Mouse (Mus musculus) liver, adult 2 months (tissue): ENCODE measurements around the gene Fbxl13. TPM values are rescaled to one million over a fixed set of nuclear protein-coding genes. Genes with fewer than 3 reads are reported as not detected.

Experiments
- DNase-seq: peaks from one replicate; pipeline ENCODE4 v3.0.0-alpha.2; 2011; ENCODE audit warnings: low read depth, low spot score; ENCODE audit errors: extremely low read depth
- H3K27ac ChIP-seq: fragments of 200-500 bp; replicated peaks from 2 replicates; pipeline ENCODE4 v1.5.1; 2012; ENCODE audit warnings: low read depth, mild to moderate bottlenecking, control low read depth, inconsistent platforms, low read length; ENCODE audit not compliant: insufficient read depth
- H3K27me3 ChIP-seq: fragments of 200-500 bp; 2 replicates; pipeline ENCODE4 v1.6.1; 2012; ENCODE audit warnings: mild to moderate bottlenecking, moderate library complexity, low read length, inconsistent platforms; ENCODE audit not compliant: control insufficient read depth, insufficient read depth
- H3K36me3 ChIP-seq: fragments of 200-500 bp; 2 replicates; pipeline ENCODE4 v1.6.1; 2012; ENCODE audit warnings: low read length, inconsistent platforms; ENCODE audit not compliant: control insufficient read depth, insufficient read depth
- H3K4me1 ChIP-seq: fragments of 200-500 bp; 2 replicates; pipeline ENCODE4 v1.6.1; 2011; ENCODE audit warnings: low read length; ENCODE audit not compliant: control insufficient read depth, insufficient read depth
- H3K4me3 ChIP-seq: fragments of 200-500 bp; 2 replicates; pipeline ENCODE4 v1.5.1; 2011; ENCODE audit warnings: low read depth, mild to moderate bottlenecking, control low read depth, low read length, moderate library complexity; ENCODE audit not compliant: insufficient read depth
- H3K79me2 ChIP-seq: fragments of 200-500 bp; 2 replicates; pipeline ENCODE4 v1.6.1; 2012; ENCODE audit warnings: inconsistent platforms, mild to moderate bottlenecking, low read length, moderate library complexity; ENCODE audit not compliant: control insufficient read depth, insufficient read depth
- H3K9ac ChIP-seq: fragments of 200-500 bp; 2 replicates; pipeline ENCODE4 v1.6.1; 2012; ENCODE audit warnings: low read depth, mild to moderate bottlenecking, control low read depth, inconsistent platforms, low read length
- CTCF ChIP-seq: fragments of 200-500 bp; IDR thresholded peaks from 2 replicates; pipeline ENCODE4 v1.5.1; 2011; ENCODE audit warnings: low read depth, low read length, control low read depth
- POLR2A ChIP-seq: fragments of 200-500 bp; IDR thresholded peaks from 2 replicates; pipeline ENCODE4 v1.6.1; 2011; ENCODE audit warnings: low read length, control low read depth; ENCODE audit not compliant: insufficient read depth; ENCODE audit errors: extremely low read depth
- WGBS: fragments of 180-500 bp; shearing (Covaris S2); methylation state at CpG from one replicate; pipeline ENCODE4 v1.1.7; 2018; 5-methylcytosine and 5-hydroxymethylcytosine counted together
- polyA plus RNA-seq: library from polyadenylated mRNA; depleted of rRNA; stranded (reverse); fragments of >200 nt; gene quantifications from 2 replicates; pipeline ENCODE4 v1.2.3, GENCODE M21; 2012
- total RNA-seq: library from RNA; depleted of rRNA; stranded (reverse); fragments of >200 nt; gene quantifications from 2 replicates; pipeline ENCODE4 v1.2.3, GENCODE M21; 2014

Gene Fbxl13
- total and polyA plus RNA-seq, 2 experiments: under 0.01 TPM; not detected in 1

GRCm38 (mm10) chr5:21683811-21684210 lies 38.4 kb upstream of the Fbxl13 start:
- H3K9ac ChIP-seq: no peak overlapping the region
- H3K79me2 ChIP-seq: no peaks in the 10 kb centered on the region
- H3K27me3 ChIP-seq: 0 out of 2 replicates have a peak, but pooled peaks cover 2% of the 10 kb centered on the region
- TF ChIP-seq POLR2A (no peak), CTCF (no peak)
- no peaks in the 10 kb centered on the region for H3K4me1 ChIP-seq
- H3K27ac ChIP-seq: no peak overlapping the region
- 93% methylated on average over 9 of the region's 9 CpGs for WGBS
- no peak overlapping the region for H3K4me3 ChIP-seq
- H3K36me3 ChIP-seq: peaks cover 2% of the 10 kb centered on the region; the same call in 1 of the 2 replicates
- DNase-seq: no peak

GRCm38 (mm10) chr5:21680940-21681339 lies 35.5 kb upstream of the Fbxl13 start:
- TF ChIP-seq CTCF (no peak), POLR2A (no peak)
- whole genome bisulfite sequencing: 89% methylated on average over 5 of the region's 5 CpGs
- Histone ChIP-seq H3K4me1 (no peaks in the 10 kb centered on the region), H3K4me3 (no peak overlapping the region), H3K9ac (no peak overlapping the region), H3K27ac (no peak overlapping the region), H3K36me3 (peaks cover 2% of the 10 kb centered on the region; the same call in 1 of the 2 replicates), H3K27me3 (0 out of 2 replicates have a peak, but pooled peaks cover 2% of the 10 kb centered on the region), H3K79me2 (no peaks in the 10 kb centered on the region)
- DNase-seq: no peak

GRCm38 (mm10) chr5:21680029-21680428 lies 34.6 kb upstream of the Fbxl13 start:
- Histone ChIP-seq H3K27ac (no peak overlapping the region), H3K9ac (no peak overlapping the region), H3K36me3 (peaks cover 2% of the 10 kb centered on the region; the same call in 1 of the 2 replicates), H3K79me2 (no peaks in the 10 kb centered on the region), H3K27me3 (0 out of 2 replicates have a peak, but pooled peaks cover 2% of the 10 kb centered on the region), H3K4me3 (no peak overlapping the region), H3K4me1 (no peaks in the 10 kb centered on the region)
- DNase-seq: no peak
- WGBS: 72% methylated on average over 4 of the region's 4 CpGs
- TF ChIP-seq CTCF (no peak), POLR2A (no peak)

GRCm38 (mm10) chr5:21678363-21678762 lies 32.9 kb upstream of the Fbxl13 start:
- H3K4me1 ChIP-seq: no peaks in the 10 kb centered on the region
- no peak for DNase-seq

DNA sequence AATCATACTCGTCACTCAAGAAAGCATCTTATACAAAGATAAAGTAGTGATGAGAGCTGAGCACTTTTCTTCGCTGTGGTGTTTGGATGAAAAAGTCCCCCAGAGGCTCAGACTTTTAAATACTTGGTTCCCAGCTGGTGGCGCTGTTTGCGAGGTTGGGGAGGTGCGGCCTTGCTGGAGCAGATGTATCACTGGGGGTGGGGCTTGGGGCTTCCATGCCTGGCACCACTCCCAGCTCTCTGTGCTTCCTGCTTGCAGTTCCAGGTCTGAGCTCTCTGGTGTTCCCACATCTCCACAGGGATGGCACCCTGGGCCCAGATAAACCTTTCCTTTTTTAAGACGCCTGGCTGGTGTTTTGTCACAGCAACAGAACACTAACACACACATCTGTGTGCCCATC lies 32.5 kb upstream of the Fbxl13 start:
- Histone ChIP-seq H3K4me1 (no peaks in the 10 kb centered on the region), H3K36me3 (peaks cover 1% of the 10 kb centered on the region; the same call in 1 of the 2 replicates), H3K27me3 (no peaks in the 10 kb centered on the region), H3K9ac (no peak overlapping the region), H3K4me3 (no peak overlapping the region), H3K79me2 (no peaks in the 10 kb centered on the region), H3K27ac (no peak overlapping the region)
- 95% methylated on average over 6 of the region's 6 CpGs for WGBS
- DNase-seq: no peak
- TF ChIP-seq POLR2A (no peak), CTCF (no peak)

More at GRCm38 (mm10) chr5:21678363-21678762, 32.9 kb upstream of the Fbxl13 start:
- H3K27me3 ChIP-seq: no peaks in the 10 kb centered on the region
- WGBS: 93% methylated on average over 9 of the region's 9 CpGs
- peaks cover 2% of the 10 kb centered on the region; the same call in 1 of the 2 replicates for H3K36me3 ChIP-seq
- no peak overlapping the region for H3K9ac ChIP-seq
- H3K4me3 ChIP-seq: no peak overlapping the region
- TF ChIP-seq POLR2A (no peak), CTCF (no peak)
- no peaks in the 10 kb centered on the region for H3K79me2 ChIP-seq
- no peak overlapping the region for H3K27ac ChIP-seq

DNA sequence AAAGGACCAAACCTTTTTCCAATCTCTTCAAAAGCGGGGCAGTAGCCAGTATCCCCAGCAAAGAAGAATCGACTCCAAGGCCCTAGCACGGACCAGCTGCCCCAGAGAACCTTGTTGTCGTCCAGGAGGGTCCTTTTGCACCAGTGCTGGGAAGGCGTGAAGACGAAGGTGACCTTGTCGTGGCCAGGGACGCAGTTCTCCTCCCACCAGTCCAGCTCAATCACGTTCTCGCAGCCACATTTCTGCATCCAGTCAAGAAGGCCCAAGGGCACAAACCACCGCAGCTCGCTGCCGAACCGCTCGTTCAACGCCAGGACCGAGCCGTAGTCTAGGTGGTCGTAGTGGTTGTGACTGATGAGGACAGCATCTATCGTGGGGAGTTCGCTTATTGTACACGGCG lies 30.1 kb upstream of the Fbxl13 start:
- no peaks in the 10 kb centered on the region for H3K4me1 ChIP-seq
- no peak overlapping the region for H3K4me3 ChIP-seq
- H3K27me3 ChIP-seq: no peaks in the 10 kb centered on the region
- 95% methylated on average over 23 of the region's 23 CpGs for WGBS
- no peaks in the 10 kb centered on the region for H3K36me3 ChIP-seq
- H3K27ac ChIP-seq: no peak overlapping the region
- no peak for DNase-seq
- H3K9ac ChIP-seq: no peak overlapping the region
- H3K79me2 ChIP-seq: no peaks in the 10 kb centered on the region
- TF ChIP-seq CTCF (no peak), POLR2A (no peak)
